Mouse (Mus musculus) heart, embryonic 12.5 days (tissue): ENCODE results near the gene Ireb2. TPM values are rescaled to one million over a fixed set of nuclear protein-coding genes. Genes with fewer than 3 reads are reported as not detected.
"Not testable (repeated sequence)": the region's sequence is repeated elsewhere in the genome, so short reads cannot be mapped to it uniquely, and the experiment has no call there.

Experiments
- ATAC-seq: fragments of 200-750 bp; cut with Nextera tagmentation; 2 replicates; pipeline ENCODE4 v1.8.0; 2017; ENCODE audit warnings: moderate TSS enrichment, moderate library complexity; ENCODE audit not compliant: insufficient number of reproducible peaks, low FRiP score
- H3K27ac ChIP-seq: fragments of 300-500 bp; sonication (generic); 2 replicates; pipeline ENCODE4 v1.5.1; 2016; ENCODE audit warnings: mild to moderate bottlenecking, moderate library complexity; ENCODE audit not compliant: poor library complexity, severe bottlenecking
- H3K27me3 ChIP-seq: fragments of 300-500 bp; sonication (generic); replicated peaks from 2 replicates; pipeline ENCODE4 v1.6.1; 2016; ENCODE audit warnings: mild to moderate bottlenecking, moderate library complexity
- H3K36me3 ChIP-seq: fragments of 300-500 bp; sonication (generic); 2 replicates; pipeline ENCODE4 v1.6.1; 2016; ENCODE audit warnings: mild to moderate bottlenecking, moderate library complexity
- H3K4me1 ChIP-seq: fragments of 300-500 bp; sonication (generic); replicated peaks from 2 replicates; pipeline ENCODE4 v1.6.1; 2016; ENCODE audit warnings: mild to moderate bottlenecking
- H3K4me2 ChIP-seq: fragments of 300-500 bp; sonication (generic); 2 replicates; pipeline ENCODE4 v1.6.1; 2016; ENCODE audit warnings: mild to moderate bottlenecking, moderate library complexity
- H3K4me3 ChIP-seq: fragments of 300-500 bp; sonication (generic); 2 replicates; pipeline ENCODE4 v1.5.1; 2016; ENCODE audit warnings: mild to moderate bottlenecking
- H3K9ac ChIP-seq: fragments of 300-500 bp; sonication (generic); 2 replicates; pipeline ENCODE4 v1.6.1; 2016; ENCODE audit warnings: mild to moderate bottlenecking, moderate library complexity
- H3K9me3 ChIP-seq: fragments of 300-500 bp; sonication (generic); replicated peaks from 2 replicates; pipeline ENCODE4 v1.6.1; 2016; ENCODE audit warnings: mild to moderate bottlenecking, moderate library complexity
- WGBS: fragments of 180-500 bp; shearing (Covaris S2); methylation state at CpG from one replicate; pipeline ENCODE4 v1.1.7; 2016; 5-methylcytosine and 5-hydroxymethylcytosine counted together
- polyA plus RNA-seq: library from polyadenylated mRNA; unstranded; fragments of >200 nt; fragmentation: Nextera tagmentation; extraction: Ambion mirVana; gene quantifications from 2 replicates; pipeline ENCODE4 v1.2.1, GENCODE M21; 2016

Ireb2 gene
- polyA plus RNA-seq, 1 experiment from 2014 or later = 36.0 TPM

GRCm38 (mm10) chr9:54944467-54944866, 80.9 kb downstream of the Ireb2 start:
- Histone ChIP-seq H3K9me3 (no peaks in the 10 kb centered on the region), H3K36me3 (no peaks in the 10 kb centered on the region), H3K9ac (no peak overlapping the region), H3K4me2 (no peak overlapping the region), H3K4me3 (no peak overlapping the region), H3K27ac (no peak overlapping the region), H3K27me3 (no peaks in the 10 kb centered on the region), H3K4me1 (no peaks in the 10 kb centered on the region)
- ATAC-seq = no peak
- 65% methylated on average over 2 of the region's 2 CpGs for WGBS

DNA sequence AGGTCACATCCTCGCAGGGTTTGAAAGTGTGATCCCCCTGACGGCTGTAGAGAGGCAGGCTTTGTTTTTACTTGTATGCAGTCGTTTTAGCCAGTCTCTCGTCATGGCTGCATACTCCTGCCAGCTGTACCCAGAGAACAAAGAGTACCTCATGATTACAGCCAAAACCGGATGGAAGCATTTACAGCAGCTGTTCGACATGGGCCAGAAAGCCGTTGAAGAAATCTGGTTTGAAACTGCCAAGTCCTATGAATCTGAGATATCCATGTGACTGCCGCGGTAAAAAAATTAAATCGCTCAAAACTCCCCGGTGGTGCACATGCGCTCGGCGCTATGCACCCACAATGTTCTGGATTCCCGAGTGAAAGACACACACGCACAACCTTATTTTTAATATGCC, 82.7 kb downstream of the Ireb2 start:
- 74% methylated on average over 16 of the region's 16 CpGs for WGBS
- H3K4me3 ChIP-seq = no peak overlapping the region
- 0 out of 2 replicates have a peak, but pooled peaks cover under 1% of the 10 kb centered on the region for H3K4me1 ChIP-seq
- no peak overlapping the region for H3K27ac ChIP-seq
- H3K9ac ChIP-seq = no peak overlapping the region
- ATAC-seq = no peak
- H3K36me3 ChIP-seq = no peaks in the 10 kb centered on the region
- H3K27me3 ChIP-seq = no peaks in the 10 kb centered on the region
- H3K4me2 ChIP-seq = no peak overlapping the region
- H3K9me3 ChIP-seq = no peaks in the 10 kb centered on the region

DNA sequence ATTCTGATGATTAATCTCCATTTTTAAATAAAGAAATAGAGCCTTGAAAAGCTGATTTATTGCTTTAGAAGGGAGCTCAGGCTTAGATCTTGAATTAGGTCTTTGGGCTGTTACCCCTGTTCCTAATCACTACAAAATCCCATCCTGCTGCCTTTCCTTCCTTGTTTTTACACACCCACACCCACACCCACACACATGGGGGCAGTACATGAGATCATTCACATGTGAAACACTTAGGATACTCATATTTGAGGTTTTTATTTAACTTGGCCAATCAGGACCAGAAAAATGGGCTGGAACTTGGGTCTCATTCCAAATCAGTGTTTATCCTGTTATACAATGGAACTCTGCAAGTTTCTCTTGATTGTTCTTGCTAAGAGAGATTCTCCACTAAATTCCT, 85.9 kb downstream of the Ireb2 start:
- Histone ChIP-seq H3K4me1 (peaks cover 10% of the 10 kb centered on the region), H3K9me3 (no peaks in the 10 kb centered on the region), H3K27me3 (no peaks in the 10 kb centered on the region), H3K27ac (no peak overlapping the region), H3K36me3 (peaks cover 22% of the 10 kb centered on the region), H3K4me3 (no peak overlapping the region), H3K9ac (no peak overlapping the region), H3K4me2 (no peak overlapping the region)
- no peak for ATAC-seq

DNA sequence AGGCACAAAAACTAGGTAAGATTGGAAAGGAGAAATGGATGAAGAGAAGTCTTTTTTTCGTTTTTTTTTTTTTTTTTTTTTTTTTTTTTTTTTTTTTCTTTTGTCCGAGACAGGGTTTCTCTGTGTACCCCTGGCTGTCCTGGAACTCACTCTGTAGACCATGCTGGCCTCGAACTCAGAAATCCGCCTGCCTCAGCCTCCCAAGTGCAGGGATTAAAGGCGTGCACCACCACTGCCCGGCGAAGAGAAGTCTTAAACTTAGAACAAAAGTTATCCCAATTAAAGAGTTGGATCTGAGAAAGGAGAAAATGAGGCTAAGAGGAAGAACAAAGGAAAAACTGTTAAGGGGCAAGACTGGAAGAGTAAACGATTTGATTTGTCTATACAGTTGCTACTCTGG, 86.6 kb downstream of the Ireb2 start:
- H3K9me3 ChIP-seq, H3K27me3 ChIP-seq, H3K4me1 ChIP-seq, ATAC-seq: not testable (repeated sequence)
- Histone ChIP-seq H3K4me3 (peak overlapping the region; percentile 79), H3K9ac (0 out of 2 replicates have a peak overlapping the region, but pooled peaks have one; percentile 84), H3K27ac (peak overlapping the region; percentile 91; the same call in 1 of the 2 replicates), H3K36me3 (peaks cover 26% of the 10 kb centered on the region), H3K4me2 (peak overlapping the region; percentile 77)
- whole genome bisulfite sequencing = 41% methylated on average over 8 of the region's 8 CpGs

- H3K9ac ChIP-seq = peak within 1 kb of the TSS; percentile 84
- H3K4me3 ChIP-seq = peak within 1 kb of the TSS; percentile 79
- H3K4me2 ChIP-seq = peak within 1 kb of the TSS; percentile 77
- peaks cover 10% of the 10 kb centered on the region for H3K4me1 ChIP-seq
- peak within 1 kb of the TSS; percentile 91 for H3K27ac ChIP-seq
- under 1% methylated on average over 64 of the region's 65 CpGs for WGBS
- no peaks in the 10 kb centered on the region for H3K27me3 ChIP-seq
- H3K36me3 ChIP-seq = peaks cover 32% of the 10 kb centered on the region
- no peaks in the 10 kb centered on the region for H3K9me3 ChIP-seq
- peak; percentile 99 for ATAC-seq
Observed at GRCm38 (mm10) chr9:54950575-54951321, 87.2 kb downstream of the Ireb2 start, which contains the start of the genes Psma4 and AY074887. Psma4 (plus strand) TSS chr9:54950790. AY074887 (minus strand) TSS chr9:54950998.

GRCm38 (mm10) chr9:54961059-54961458, 97.5 kb downstream of the Ireb2 start:
- 85% methylated on average over 4 of the region's 4 CpGs for WGBS
- ATAC-seq = no peak
- H3K4me2 ChIP-seq = no peak overlapping the region
- H3K27ac ChIP-seq = no peak overlapping the region
- H3K9ac ChIP-seq = no peak overlapping the region
- H3K36me3 ChIP-seq = peaks cover 41% of the 10 kb centered on the region
- no peaks in the 10 kb centered on the region for H3K27me3 ChIP-seq
- H3K9me3 ChIP-seq = peaks cover 11% of the 10 kb centered on the region; the same call in 1 of the 2 replicates
- no peaks in the 10 kb centered on the region for H3K4me1 ChIP-seq
- no peak overlapping the region for H3K4me3 ChIP-seq

Other genes with a start within 250 kb of the Ireb2 start
- gene Acsbg1, start 201.9 kb upstream of the Ireb2 start, polyA plus RNA-seq = 0.20 TPM in 1 of 2 replicates, not detected in the other
- gene Dnaja4, start 164.9 kb upstream of the Ireb2 start, polyA plus RNA-seq = 29.0 and 31.1 TPM in 2 replicates
- gene Wdr61, start 129.3 kb upstream of the Ireb2 start, polyA plus RNA-seq = 99.5 and 101 TPM in 2 replicates
- gene Crabp1, start 99.0 kb upstream of the Ireb2 start, polyA plus RNA-seq = 21.4 and 24.5 TPM in 2 replicates
- 2.7 and 3.7 TPM in 2 replicates for gene Hykk, start 53.5 kb downstream of the Ireb2 start, polyA plus RNA-seq
- 237 and 247 TPM in 2 replicates for gene Psma4, start 87.0 kb downstream of the Ireb2 start, polyA plus RNA-seq
- 0.35 and 0.38 TPM in 2 replicates for gene AY074887, start 87.2 kb downstream of the Ireb2 start, polyA plus RNA-seq
- 0.14 and 0.28 TPM in 2 replicates for gene Chrna5, start 117.1 kb downstream of the Ireb2 start, polyA plus RNA-seq
- 0.13 TPM in 1 of 2 replicates, not detected in the other for gene Chrna3, start 162.8 kb downstream of the Ireb2 start, polyA plus RNA-seq
- gene Chrnb4, start 185.0 kb downstream of the Ireb2 start, polyA plus RNA-seq = 0.27 and 0.47 TPM in 2 replicates